Mouse (Mus musculus): ENCODE measurements around the gene Nr2c2ap.

Gene Nr2c2ap

GRCm38 (mm10) chr8:70160015-70160414 lies 28.9 kb downstream of the Nr2c2ap start:
- DNase-seq (ENCODE audit: low spot score in 2 of 2): no peak

- no peak for DNase-seq (ENCODE audit: low spot score in 2 of 2)
These were observed 32.2 kb downstream of the Nr2c2ap start for GRCm38 (mm10) chr8:70163316-70163715.

GRCm38 (mm10) chr8:70166504-70167110 lies 35.5 kb downstream of the Nr2c2ap start:
- DNase-seq (ENCODE audit: low spot score in 2 of 2): peak in 1 of 2 experiments; percentile 35

GRCm38 (mm10) chr8:70170116-70170515 lies 39.0 kb downstream of the Nr2c2ap start:
- DNase-seq (ENCODE audit: low spot score in 2 of 2): no peak

GRCm38 (mm10) chr8:70170748-70171147 lies 39.6 kb downstream of the Nr2c2ap start:
- DNase-seq (ENCODE audit: low spot score in 2 of 2): no peak

GRCm38 (mm10) chr8:70171240-70171639 lies 40.1 kb downstream of the Nr2c2ap start:
- DNase-seq (ENCODE audit: low spot score in 2 of 2): no peak

GRCm38 (mm10) chr8:70172043-70172681 lies 41.0 kb downstream of the Nr2c2ap start, which contains the start of gene Tmem161a:
TSS of gene Tmem161a (plus strand) at chr8:70172356.
- DNase-seq (ENCODE audit: low spot score in 2 of 2): peak; percentile 87 to 90

GRCm38 (mm10) chr8:70173320-70173719 lies 42.2 kb downstream of the Nr2c2ap start:
- DNase-seq (ENCODE audit: low spot score in 2 of 2): no peak

- DNase-seq (ENCODE audit: low spot score in 2 of 2): no peak
These were observed 42.9 kb downstream of the Nr2c2ap start for GRCm38 (mm10) chr8:70174079-70174478.

GRCm38 (mm10) chr8:70178231-70178630 lies 47.1 kb downstream of the Nr2c2ap start:
- DNase-seq (ENCODE audit: low spot score in 2 of 2): no peak

GRCm38 (mm10) chr8:70179082-70179481 lies 47.9 kb downstream of the Nr2c2ap start:
- DNase-seq (ENCODE audit: low spot score in 2 of 2): no peak

- DNase-seq (ENCODE audit: low spot score in 2 of 2): no peak
These were observed 50.2 kb downstream of the Nr2c2ap start for GRCm38 (mm10) chr8:70181212-70181902.

GRCm38 (mm10) chr8:70181903-70182252 lies 50.7 kb downstream of the Nr2c2ap start:
- no peak for DNase-seq (ENCODE audit: low spot score in 2 of 2)

GRCm38 (mm10) chr8:70183194-70183593 lies 52.1 kb downstream of the Nr2c2ap start:
- no peak for DNase-seq (ENCODE audit: low spot score in 2 of 2)

Data from frontal cortex, postnatal 14 days (tissue).